Mouse (Mus musculus) retina, embryonic 14.5 days (tissue): ENCODE data around the gene Pde9a.

Experiments used
- DNase-seq: peaks from one replicate; pipeline ENCODE4 v3.0.0-alpha.2; 2015; ENCODE audit warnings: low spot score

Gene Pde9a

DNA sequence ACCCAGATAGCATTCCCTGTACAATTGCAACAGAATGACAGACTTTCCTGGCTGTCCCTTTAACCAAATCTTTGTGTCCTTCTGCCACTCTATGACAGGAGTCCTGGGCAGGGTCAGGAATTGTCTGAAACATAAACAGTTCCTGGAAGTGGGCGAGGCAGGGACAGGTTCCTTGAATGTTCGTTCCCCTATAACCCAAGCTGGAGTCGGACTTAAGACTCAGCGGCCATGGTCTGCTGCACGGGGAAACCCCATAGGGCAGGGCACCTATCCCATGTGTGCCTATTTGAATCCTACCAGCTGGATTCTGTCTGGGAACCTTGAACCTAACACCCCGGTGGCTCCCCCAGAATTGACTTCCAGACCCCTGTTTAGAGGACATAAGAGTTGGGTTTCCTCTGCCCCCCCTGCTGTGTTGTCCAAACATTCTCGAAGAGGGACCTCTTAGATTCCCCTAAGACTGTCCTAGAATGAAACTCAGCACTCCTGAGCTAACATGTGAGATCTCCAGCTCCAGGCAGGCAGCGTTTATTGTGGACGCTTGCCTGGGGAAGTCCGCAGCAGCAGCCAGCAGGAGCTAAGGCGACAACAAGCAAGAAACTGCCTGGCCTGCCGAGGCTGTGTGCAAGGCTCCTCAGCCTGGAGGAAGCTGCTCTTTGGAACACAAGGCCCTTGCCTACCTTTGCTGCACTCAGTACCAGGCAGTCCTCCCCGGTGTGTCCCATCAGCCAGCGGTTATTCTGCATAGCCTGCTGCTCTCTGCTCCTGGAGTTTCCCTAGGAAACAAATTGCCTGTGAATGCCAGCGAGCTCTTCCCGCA, 48.2 kb downstream of the Pde9a start:
- peak; percentile 25 for DNase-seq

DNA sequence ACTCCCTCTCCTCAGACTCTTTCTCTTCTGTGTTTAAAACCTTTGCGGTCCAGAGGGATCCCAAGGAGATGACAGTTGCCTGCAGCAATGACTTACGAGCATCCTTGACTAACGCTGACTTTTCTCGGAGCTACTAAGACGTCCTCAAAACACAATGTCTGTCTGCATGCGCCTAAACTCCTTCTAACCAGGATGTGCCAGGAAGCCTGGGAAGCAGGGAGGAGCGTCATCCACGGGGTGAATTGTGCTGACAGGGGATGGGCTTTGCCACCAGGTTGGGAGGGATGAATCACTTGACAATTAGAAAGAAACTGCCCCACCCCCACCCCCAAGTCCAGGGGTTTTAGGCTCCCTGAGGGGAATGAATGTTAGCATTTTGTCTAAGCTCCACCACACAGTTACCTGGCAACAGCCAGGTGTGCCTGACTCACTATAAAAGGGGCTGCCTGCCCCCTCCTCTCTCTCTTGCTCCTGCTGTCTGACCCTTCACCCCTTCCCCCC, 48.9 kb downstream of the Pde9a start:
- no peak for DNase-seq

DNA sequence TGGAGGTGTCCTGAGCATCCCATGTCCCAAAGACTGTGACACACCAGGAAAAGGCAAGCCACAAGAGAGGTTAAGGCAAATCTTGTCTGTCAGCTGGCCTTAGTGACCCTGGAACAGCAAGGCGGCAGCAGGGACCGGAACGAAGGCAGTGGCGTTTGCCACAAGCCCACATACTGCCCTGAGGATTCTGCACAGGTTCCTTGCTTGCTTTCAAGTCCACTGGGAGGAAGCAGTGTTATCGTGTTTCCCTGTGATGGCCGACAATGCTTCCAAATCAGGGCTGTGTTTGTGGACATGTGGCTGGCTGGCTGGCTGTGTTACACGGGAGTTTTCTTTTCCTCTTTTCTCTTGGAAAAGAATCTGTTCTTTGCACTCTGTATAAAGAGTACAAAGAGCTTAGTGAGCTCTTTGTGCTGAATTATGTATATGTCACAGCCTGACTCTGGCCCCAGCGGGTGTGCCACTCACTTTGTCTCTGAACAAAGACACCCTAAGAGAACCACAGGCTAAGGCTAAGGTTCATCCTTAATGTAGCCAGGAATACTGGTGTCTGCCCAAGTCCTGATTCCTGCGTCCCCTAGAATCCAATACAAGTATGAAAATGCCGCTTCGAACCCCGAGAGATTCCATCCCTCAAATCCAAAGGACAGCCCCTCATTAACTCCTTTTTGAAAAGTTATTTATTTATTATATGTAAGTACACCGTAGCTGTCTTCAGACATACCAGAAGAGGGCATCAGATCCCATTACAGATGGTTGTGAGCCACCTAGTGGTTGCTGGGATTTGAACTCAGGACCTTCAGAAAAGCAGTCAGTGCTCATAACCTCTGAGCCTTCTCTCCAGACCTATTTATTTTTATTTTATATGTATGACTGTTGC, 50.2 kb downstream of the Pde9a start:
- no peak for DNase-seq

DNA sequence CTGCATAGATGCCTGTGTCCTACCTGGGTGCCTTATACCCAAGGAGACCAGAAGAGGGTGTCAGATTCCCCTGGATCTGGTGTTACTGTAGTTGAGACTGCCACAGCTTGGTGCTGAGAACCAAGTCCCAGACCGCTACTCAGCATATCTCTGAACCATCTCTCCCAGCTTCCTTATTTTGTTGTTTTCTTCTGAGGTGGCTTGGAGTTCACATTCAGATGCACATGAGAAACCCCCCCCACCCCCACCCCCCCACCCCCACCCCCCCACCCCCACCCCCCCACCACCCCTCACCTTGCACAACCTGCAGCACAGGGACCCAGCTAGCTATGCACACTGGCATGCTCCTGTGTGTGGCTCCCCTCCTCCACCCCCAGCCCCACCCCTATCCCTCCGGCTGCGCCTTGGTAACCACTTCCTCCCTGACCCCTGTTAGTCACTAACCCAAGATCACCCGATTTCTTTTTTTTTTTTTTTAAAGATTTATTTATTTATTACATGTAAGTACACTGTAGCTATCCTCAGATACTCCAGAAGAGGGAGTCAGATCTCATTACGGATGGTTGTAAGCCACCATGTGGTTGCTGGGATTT, 50.9 kb downstream of the Pde9a start:
- no peak for DNase-seq

DNA sequence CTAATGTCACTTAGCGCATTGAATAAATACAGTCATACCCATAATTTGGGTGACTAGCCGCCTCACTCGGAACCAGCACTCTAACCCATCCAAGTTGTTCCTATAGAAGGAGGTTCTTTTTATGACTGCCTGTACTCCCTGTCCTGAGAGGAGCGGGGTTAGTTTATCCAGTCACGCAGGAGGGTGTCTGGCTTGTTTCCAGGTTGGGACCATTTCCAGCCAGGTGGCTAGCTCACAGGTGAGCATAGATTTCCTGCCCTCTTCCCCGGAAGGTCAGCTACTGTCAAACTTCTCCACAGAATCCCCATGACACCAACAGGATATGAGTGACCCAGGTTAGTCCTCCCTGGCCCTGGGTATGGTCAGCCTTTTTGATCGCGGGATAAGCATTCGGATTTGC, 51.5 kb downstream of the Pde9a start:
- no peak for DNase-seq

DNA sequence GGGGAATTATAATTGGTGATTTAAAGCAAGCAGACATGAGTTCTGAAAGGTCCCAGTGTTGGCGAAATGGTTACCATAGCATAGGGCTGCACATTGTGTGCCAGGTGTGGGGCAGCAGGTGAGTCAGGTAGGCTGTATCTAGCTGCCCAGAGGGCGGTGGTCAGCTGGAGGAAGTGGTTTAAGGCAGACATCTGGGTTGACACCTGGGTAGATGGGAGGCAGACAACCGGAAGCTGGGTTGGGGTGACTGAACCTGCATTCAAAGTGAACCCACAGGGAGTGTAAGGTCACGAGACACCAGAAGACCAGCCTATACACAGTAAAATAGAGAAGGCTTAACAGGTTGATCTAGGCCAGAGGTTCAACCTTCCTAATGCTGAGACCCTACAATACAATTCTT, 54.0 kb downstream of the Pde9a start:
- DNase-seq, result no peak

- no peak for DNase-seq
Measured at GRCm38 (mm10) chr17:31442513-31442912, 56.5 kb downstream of the Pde9a start.

GRCm38 (mm10) chr17:31444251-31444650, 58.2 kb downstream of the Pde9a start:
- no peak for DNase-seq

DNA sequence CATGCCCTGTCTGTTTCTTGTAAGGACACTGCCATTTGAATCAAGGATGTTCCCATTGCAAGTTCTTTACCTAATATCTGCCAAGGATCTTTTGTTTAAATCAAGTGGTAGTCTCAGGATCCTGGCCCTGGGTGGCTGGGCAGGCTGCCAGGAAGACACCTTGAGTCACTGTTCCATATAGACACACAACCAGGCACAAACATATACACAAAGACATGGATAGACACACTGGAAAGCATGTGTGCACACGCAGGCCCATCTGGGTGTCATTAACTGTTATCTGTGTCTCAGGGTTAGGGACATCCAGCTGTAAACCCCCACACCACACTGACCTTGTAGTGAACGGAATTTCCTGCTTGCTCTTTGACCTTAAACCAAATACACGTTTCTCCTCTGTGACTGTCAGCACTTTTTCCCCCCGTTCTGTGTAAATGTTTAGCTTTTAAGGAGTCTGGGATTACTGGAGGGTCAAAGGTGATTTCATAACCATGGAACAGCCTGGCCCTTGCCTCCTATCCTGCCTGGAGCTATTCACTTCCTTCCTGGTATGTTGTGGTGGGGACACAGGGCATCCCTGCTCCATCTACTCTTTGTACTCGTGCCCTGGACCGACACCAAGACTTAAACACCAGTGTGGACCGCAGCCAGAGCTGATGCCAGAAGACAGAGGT, 59.2 kb downstream of the Pde9a start:
- no peak for DNase-seq

- DNase-seq, result no peak
Measured at GRCm38 (mm10) chr17:31447766-31448165, 61.8 kb downstream of the Pde9a start.

DNA sequence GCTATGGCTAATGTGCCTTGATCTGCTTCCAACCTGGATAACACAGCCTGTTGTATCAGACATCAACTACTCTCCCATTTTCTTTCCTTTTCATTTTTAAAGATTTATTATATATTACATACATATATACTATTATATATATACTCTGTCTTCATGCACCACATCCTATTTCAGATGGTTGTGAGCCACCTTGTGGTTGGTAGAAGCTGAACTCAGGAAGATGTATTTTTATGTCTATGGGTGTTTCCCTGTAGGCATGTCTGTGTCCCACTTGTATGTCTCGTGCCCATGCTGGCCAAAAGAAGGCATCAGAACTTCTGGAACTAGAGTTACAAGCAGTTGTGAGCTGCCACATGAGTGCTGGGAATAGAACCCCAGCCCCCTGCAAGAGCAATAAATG, 62.5 kb downstream of the Pde9a start:
- no peak for DNase-seq

GRCm38 (mm10) chr17:31450206-31450605, 64.2 kb downstream of the Pde9a start:
- no peak for DNase-seq

GRCm38 (mm10) chr17:31451179-31451708, 65.2 kb downstream of the Pde9a start:
- DNase-seq, result peak; percentile 48

- no peak for DNase-seq
Measured at GRCm38 (mm10) chr17:31452816-31453215, 66.8 kb downstream of the Pde9a start.

DNA sequence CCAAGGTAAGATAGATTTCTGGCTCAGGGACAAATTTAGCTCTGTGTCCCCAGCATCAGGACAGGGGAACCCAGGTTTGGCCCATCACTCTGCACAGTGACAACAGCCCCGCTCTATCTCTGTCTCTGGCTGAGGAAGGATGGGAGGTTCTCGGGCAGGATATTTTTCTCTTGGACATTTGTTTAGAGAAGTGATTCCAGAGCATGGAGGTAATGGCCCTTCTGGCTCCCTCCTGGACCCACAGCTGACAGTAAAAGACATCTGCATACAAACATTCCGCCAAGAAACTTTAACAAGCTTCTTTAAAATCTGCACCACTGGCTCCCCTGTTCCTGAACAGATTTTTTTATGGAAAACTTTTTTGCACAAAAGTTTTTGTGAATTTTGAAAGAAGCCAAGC, 67.5 kb downstream of the Pde9a start:
- DNase-seq, result no peak

DNA sequence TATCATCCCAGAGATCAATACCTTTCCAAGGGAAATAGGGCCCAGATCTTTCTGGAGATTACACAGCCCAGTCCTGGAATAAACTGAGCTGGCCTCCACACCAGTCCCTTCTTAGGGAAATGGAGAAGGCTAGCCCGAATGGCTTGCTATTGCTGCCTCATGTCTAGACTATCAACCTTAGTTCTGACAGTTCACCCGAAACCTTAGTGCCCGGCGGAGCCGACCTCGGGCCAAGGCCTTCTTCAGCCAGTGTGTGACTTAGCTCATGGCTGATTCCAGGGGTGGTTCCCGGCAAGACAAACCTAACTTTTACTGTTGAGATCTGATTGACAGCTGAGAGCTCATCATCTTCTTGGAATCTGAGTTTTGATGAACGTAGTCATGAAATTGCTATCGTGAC, 68.0 kb downstream of the Pde9a start:
- DNase-seq, result no peak

DNA sequence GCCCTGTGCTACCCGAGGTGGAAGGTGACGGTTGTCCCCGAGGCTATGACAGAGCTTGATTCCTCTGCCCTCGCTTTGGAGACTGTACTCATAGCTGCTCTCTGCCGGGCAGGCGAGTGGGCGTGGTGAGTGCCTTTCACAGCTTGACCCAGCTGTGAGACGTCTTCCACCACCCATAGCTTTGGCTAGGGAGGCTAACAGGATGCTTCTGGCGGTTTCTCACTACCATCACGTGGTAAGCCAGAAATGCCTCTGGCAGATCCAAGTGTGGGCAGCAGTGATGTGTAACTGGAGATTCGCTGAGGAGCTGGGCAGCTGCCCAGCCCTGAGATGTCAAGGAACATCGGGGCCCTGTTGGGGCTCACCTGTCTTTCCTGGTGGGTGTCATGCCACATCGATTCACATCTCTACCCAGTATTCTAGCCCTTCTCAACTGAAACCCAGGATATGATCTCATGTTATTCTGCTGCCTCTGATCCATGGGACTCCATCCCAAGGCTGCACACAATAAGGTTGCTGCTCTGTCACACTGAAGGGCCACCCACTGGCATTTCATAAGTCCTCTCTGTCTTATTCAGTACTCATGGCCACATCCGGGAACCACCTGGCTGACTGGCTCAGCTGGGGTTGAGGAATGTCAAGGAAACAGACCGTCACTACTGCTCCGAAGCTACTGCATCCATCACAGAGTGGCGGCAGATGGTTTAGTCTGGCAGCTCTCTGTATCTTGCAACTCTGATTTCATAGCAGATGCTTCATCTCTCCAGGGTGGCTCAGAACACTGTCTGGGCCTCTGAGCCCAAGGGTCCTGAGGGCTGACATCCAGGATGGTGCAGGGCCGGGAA, 70.9 kb downstream of the Pde9a start:
- no peak for DNase-seq

- peak; percentile 76 for DNase-seq
Measured at GRCm38 (mm10) chr17:31460416-31460815, 74.4 kb downstream of the Pde9a start.

- no peak for DNase-seq
Measured at GRCm38 (mm10) chr17:31462506-31462905, 76.5 kb downstream of the Pde9a start.

DNA sequence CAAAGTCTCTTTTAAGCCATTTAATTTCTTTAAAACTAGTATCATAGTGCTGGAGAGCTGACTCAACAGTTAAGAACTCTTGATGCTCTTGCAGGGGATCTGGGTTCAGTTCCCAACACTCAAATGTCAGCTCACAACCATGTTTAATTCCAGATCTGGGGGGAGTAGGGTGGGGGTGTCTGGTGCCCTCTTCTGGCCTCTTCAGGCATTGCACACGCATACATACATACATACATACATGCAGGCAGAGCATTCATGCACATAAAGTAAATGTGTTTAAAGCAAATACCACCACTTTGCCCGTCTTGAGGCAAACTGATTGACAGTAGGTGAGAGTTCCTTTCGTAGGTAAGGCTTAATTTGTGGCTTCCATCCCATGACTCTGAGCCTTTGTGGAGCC, 80.8 kb downstream of the Pde9a start:
- DNase-seq, result peak; percentile 31

GRCm38 (mm10) chr17:31468496-31468895, 82.5 kb downstream of the Pde9a start:
- no peak for DNase-seq
